Mouse (Mus musculus): ENCODE measurements at regions not wholly inside any gene's neighbourhood (a gene's known extent, or its start where the extent isn't known, plus 50 kb on each side); places are given as distances from the start of the nearest gene placed in this dataset.
A peak's percentile ranks its signal among the peaks of the same experiment; 100 is the strongest.

- 0 out of 2 replicates have a peak, but pooled peaks have one; percentile 42 for ATAC-seq
- H3K4me2 ChIP-seq (ENCODE audit: low read length): no peak overlapping the region
Measured at GRCm38 (mm10) chr13:45204856-45205255, 126.4 kb downstream of the Gm9817 start.

GRCm38 (mm10) chr13:45208540-45209197 lies 130.2 kb downstream of the Gm9817 start:
- Histone ChIP-seq H3K4me3 (ENCODE audit: low read depth, low read length) (no peak overlapping the region), H3K4me1 (ENCODE audit: control insufficient read depth, insufficient read depth, low read length) (peaks cover 9% of the 10 kb centered on the region), H3K27ac (ENCODE audit: low read length) (no peak overlapping the region), H3K9me3 (replicated peaks; ENCODE audit: control insufficient read depth, low read length, poor library complexity, severe bottlenecking) (no peaks in the 10 kb centered on the region), H3K27me3 (ENCODE audit: control insufficient read depth, insufficient read depth, low read depth, low read length) (no peaks in the 10 kb centered on the region), H3K9ac (ENCODE audit: low read depth, low read length) (no peak overlapping the region), H3K4me2 (ENCODE audit: low read length) (no peak overlapping the region), H3K36me3 (ENCODE audit: control insufficient read depth, insufficient read depth, low read length) (no peaks in the 10 kb centered on the region)
- WGBS: 91% methylated on average over 5 of the region's 5 CpGs
- ATAC-seq: no peak

More at GRCm38 (mm10) chr13:45204856-45205255, 126.4 kb downstream of the Gm9817 start:
- H3K27ac ChIP-seq (ENCODE audit: low read length): 0 out of 2 replicates have a peak overlapping the region, but pooled peaks have one; percentile 50
- WGBS: 41% methylated on average over 6 of the region's 6 CpGs
- peaks cover 9% of the 10 kb centered on the region for H3K4me1 ChIP-seq (ENCODE audit: control insufficient read depth, insufficient read depth, low read length)
- H3K9me3 ChIP-seq (replicated peaks; ENCODE audit: control insufficient read depth, low read length, poor library complexity, severe bottlenecking): no peaks in the 10 kb centered on the region
- no peak overlapping the region for H3K9ac ChIP-seq (ENCODE audit: low read depth, low read length)
- no peaks in the 10 kb centered on the region for H3K27me3 ChIP-seq (ENCODE audit: control insufficient read depth, insufficient read depth, low read depth, low read length)
- no peaks in the 10 kb centered on the region for H3K36me3 ChIP-seq (ENCODE audit: control insufficient read depth, insufficient read depth, low read length)
- H3K4me3 ChIP-seq (ENCODE audit: low read depth, low read length): no peak overlapping the region

DNA sequence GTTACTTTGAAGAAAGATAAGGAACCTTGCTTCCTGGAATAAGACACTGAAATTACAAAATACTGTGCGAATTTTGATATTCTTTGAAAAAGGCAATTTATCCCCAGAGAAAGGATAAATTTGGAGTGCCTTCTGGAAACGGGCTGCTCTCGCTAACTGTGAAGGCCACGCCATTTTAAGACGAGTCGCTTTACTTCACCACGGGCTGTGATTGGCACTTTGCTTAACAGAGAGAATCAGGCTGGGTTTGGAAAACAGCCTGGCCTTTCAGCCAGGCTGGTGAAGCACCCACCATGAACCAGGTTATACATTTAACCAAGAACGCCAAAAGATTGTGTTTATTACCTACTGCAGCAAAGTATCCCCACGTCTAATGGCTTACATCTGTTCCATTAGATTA lies 132.7 kb downstream of the Gm9817 start:
- Histone ChIP-seq H3K36me3 (ENCODE audit: control insufficient read depth, insufficient read depth, low read length) (no peaks in the 10 kb centered on the region), H3K27ac (ENCODE audit: low read length) (no peak overlapping the region), H3K4me1 (ENCODE audit: control insufficient read depth, insufficient read depth, low read length) (no peaks in the 10 kb centered on the region), H3K9me3 (replicated peaks; ENCODE audit: control insufficient read depth, low read length, poor library complexity, severe bottlenecking) (no peaks in the 10 kb centered on the region), H3K27me3 (ENCODE audit: control insufficient read depth, insufficient read depth, low read depth, low read length) (no peaks in the 10 kb centered on the region), H3K4me3 (ENCODE audit: low read depth, low read length) (no peak overlapping the region), H3K4me2 (ENCODE audit: low read length) (no peak overlapping the region), H3K9ac (ENCODE audit: low read depth, low read length) (no peak overlapping the region)
- 78% methylated on average over 9 of the region's 9 CpGs for WGBS
- no peak for ATAC-seq

- WGBS: 55% methylated on average over 5 of the region's 5 CpGs
- no peaks in the 10 kb centered on the region for H3K36me3 ChIP-seq (ENCODE audit: control insufficient read depth, insufficient read depth, low read length)
- H3K9ac ChIP-seq (ENCODE audit: low read depth, low read length): no peak overlapping the region
- H3K27ac ChIP-seq (ENCODE audit: low read length): no peak overlapping the region
- H3K4me2 ChIP-seq (ENCODE audit: low read length): no peak overlapping the region
- H3K4me3 ChIP-seq (ENCODE audit: low read depth, low read length): no peak overlapping the region
- H3K4me1 ChIP-seq (ENCODE audit: control insufficient read depth, insufficient read depth, low read length): no peaks in the 10 kb centered on the region
- H3K27me3 ChIP-seq (ENCODE audit: control insufficient read depth, insufficient read depth, low read depth, low read length): no peaks in the 10 kb centered on the region
- ATAC-seq: no peak
- H3K9me3 ChIP-seq (replicated peaks; ENCODE audit: control insufficient read depth, low read length, poor library complexity, severe bottlenecking): no peaks in the 10 kb centered on the region
Measured at GRCm38 (mm10) chr13:45213116-45213834, 134.8 kb downstream of the Gm9817 start.

DNA sequence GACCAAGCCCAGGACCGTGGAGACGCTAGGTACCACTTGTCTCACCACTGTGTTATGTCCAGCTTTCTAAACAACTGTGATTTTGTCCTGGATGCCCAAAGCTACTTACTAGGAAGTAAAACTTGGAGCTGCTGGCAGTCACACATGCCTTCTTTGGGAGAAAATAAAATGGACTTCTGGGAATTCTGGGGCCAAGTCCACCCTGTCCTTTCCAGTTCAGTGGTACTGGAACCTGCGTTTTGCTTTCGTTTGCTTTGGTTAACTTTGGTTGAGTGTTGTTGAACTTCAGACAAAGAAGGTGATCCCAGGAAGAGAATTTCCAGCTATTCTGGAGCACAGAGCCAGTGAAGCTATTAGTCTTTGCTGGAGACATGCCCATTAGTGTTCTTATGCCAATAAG lies 139.8 kb downstream of the Gm9817 start:
- H3K9me3 ChIP-seq (replicated peaks; ENCODE audit: control insufficient read depth, low read length, poor library complexity, severe bottlenecking): no peaks in the 10 kb centered on the region
- 96% methylated on average over 4 of the region's 4 CpGs for WGBS
- no peak overlapping the region for H3K27ac ChIP-seq (ENCODE audit: low read length)
- no peaks in the 10 kb centered on the region for H3K36me3 ChIP-seq (ENCODE audit: control insufficient read depth, insufficient read depth, low read length)
- H3K9ac ChIP-seq (ENCODE audit: low read depth, low read length): no peak overlapping the region
- H3K4me2 ChIP-seq (ENCODE audit: low read length): no peak overlapping the region
- no peaks in the 10 kb centered on the region for H3K27me3 ChIP-seq (ENCODE audit: control insufficient read depth, insufficient read depth, low read depth, low read length)
- H3K4me3 ChIP-seq (ENCODE audit: low read depth, low read length): no peak overlapping the region
- ATAC-seq: no peak
- H3K4me1 ChIP-seq (ENCODE audit: control insufficient read depth, insufficient read depth, low read length): no peaks in the 10 kb centered on the region

DNA sequence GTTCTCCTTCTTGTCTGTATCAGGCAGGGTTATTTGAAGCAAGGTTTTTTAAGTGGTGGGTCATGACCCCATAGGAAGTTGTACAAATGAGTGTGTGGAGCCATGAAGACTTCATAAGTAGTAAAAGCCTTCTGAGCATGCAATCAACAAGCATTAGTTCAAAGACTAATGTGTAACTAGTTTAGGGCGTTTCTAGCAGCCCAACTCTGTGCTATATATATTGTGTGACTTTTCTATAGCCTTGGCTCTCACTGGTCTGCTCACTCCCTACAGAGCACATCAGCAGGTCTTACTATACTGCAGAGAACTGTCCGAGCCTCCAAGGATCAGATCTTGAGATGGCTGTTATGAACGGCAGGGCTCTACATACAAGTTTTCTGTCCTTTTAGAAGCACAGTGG lies 141.2 kb downstream of the Gm9817 start:
- no peak overlapping the region for H3K27ac ChIP-seq (ENCODE audit: low read length)
- no peak for ATAC-seq
- H3K27me3 ChIP-seq (ENCODE audit: control insufficient read depth, insufficient read depth, low read depth, low read length): no peaks in the 10 kb centered on the region
- no peaks in the 10 kb centered on the region for H3K4me1 ChIP-seq (ENCODE audit: control insufficient read depth, insufficient read depth, low read length)
- H3K4me2 ChIP-seq (ENCODE audit: low read length): no peak overlapping the region
- H3K36me3 ChIP-seq (ENCODE audit: control insufficient read depth, insufficient read depth, low read length): no peaks in the 10 kb centered on the region
- H3K9me3 ChIP-seq (replicated peaks; ENCODE audit: control insufficient read depth, low read length, poor library complexity, severe bottlenecking): no peaks in the 10 kb centered on the region
- H3K4me3 ChIP-seq (ENCODE audit: low read depth, low read length): no peak overlapping the region
- no peak overlapping the region for H3K9ac ChIP-seq (ENCODE audit: low read depth, low read length)
- WGBS: 55% methylated on average over 3 of the region's 3 CpGs

DNA sequence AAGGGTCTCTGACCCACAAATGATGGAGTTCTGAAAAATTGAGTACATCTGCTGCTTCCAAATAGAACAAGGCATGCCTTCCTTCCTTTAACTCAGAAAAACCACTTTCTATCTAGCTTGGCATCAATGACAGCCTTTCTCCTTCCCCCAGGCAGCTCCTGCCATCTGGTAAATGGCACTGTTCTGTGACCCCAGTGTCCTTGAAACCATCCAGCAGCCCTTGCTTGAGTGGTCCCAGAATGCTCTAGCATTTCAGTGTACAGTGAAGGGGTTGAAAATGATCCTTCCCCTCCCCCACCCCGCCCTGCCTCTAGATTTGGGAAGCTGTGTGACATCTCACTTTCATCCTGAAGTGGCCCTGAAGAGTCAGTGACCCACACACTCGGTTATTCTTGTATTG lies 152.3 kb downstream of the Gm9817 start:
- no peaks in the 10 kb centered on the region for H3K36me3 ChIP-seq (ENCODE audit: control insufficient read depth, insufficient read depth, low read length)
- H3K27ac ChIP-seq (ENCODE audit: low read length): no peak overlapping the region
- no peaks in the 10 kb centered on the region for H3K4me1 ChIP-seq (ENCODE audit: control insufficient read depth, insufficient read depth, low read length)
- ATAC-seq: no peak
- H3K4me2 ChIP-seq (ENCODE audit: low read length): no peak overlapping the region
- H3K27me3 ChIP-seq (ENCODE audit: control insufficient read depth, insufficient read depth, low read depth, low read length): no peaks in the 10 kb centered on the region
- H3K9ac ChIP-seq (ENCODE audit: low read depth, low read length): no peak overlapping the region
- H3K4me3 ChIP-seq (ENCODE audit: low read depth, low read length): no peak overlapping the region
- 66% methylated on average over 2 of the region's 2 CpGs for WGBS
- no peaks in the 10 kb centered on the region for H3K9me3 ChIP-seq (replicated peaks; ENCODE audit: control insufficient read depth, low read length, poor library complexity, severe bottlenecking)

- no peaks in the 10 kb centered on the region for H3K4me1 ChIP-seq (ENCODE audit: control insufficient read depth, insufficient read depth, low read length)
- no peaks in the 10 kb centered on the region for H3K27me3 ChIP-seq (ENCODE audit: control insufficient read depth, insufficient read depth, low read depth, low read length)
- no peaks in the 10 kb centered on the region for H3K36me3 ChIP-seq (ENCODE audit: control insufficient read depth, insufficient read depth, low read length)
- no peak for ATAC-seq
- no peak overlapping the region for H3K4me3 ChIP-seq (ENCODE audit: low read depth, low read length)
- no peak overlapping the region for H3K27ac ChIP-seq (ENCODE audit: low read length)
- 34% methylated on average over 5 of the region's 5 CpGs for WGBS
- no peak overlapping the region for H3K9ac ChIP-seq (ENCODE audit: low read depth, low read length)
- no peak overlapping the region for H3K4me2 ChIP-seq (ENCODE audit: low read length)
- no peaks in the 10 kb centered on the region for H3K9me3 ChIP-seq (replicated peaks; ENCODE audit: control insufficient read depth, low read length, poor library complexity, severe bottlenecking)
Measured at GRCm38 (mm10) chr13:45235236-45235635, 154.3 kb upstream of the Mylip start.

DNA sequence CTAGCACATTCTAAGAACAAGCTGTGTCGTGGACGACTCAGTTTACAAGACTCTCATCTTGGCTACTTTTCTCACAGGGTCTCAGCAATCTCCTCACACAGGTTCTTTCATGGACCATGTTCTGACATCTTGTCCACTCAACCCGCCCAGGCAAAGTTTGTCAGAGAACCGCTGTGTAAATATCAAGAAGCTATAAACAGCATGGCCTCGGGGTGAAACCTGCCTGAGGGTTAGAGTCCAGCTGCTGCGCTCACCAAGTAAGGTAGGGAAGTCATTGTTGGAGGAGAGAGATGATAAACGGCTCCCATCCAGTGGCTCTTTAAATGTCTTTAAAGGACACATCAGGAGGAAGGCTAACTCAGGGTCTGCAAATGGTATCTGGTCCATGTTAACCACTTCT lies 151.3 kb upstream of the Mylip start:
- no peaks in the 10 kb centered on the region for H3K4me1 ChIP-seq (ENCODE audit: control insufficient read depth, insufficient read depth, low read length)
- 93% methylated on average over 7 of the region's 7 CpGs for WGBS
- no peak overlapping the region for H3K9ac ChIP-seq (ENCODE audit: low read depth, low read length)
- H3K27ac ChIP-seq (ENCODE audit: low read length): no peak overlapping the region
- no peak overlapping the region for H3K4me3 ChIP-seq (ENCODE audit: low read depth, low read length)
- ATAC-seq: no peak
- H3K4me2 ChIP-seq (ENCODE audit: low read length): no peak overlapping the region
- no peaks in the 10 kb centered on the region for H3K27me3 ChIP-seq (ENCODE audit: control insufficient read depth, insufficient read depth, low read depth, low read length)
- H3K36me3 ChIP-seq (ENCODE audit: control insufficient read depth, insufficient read depth, low read length): no peaks in the 10 kb centered on the region
- H3K9me3 ChIP-seq (replicated peaks; ENCODE audit: control insufficient read depth, low read length, poor library complexity, severe bottlenecking): no peaks in the 10 kb centered on the region

All from midbrain, embryonic 16.5 days (tissue).